Mouse (Mus musculus): ENCODE results near the gene Rnf135.
"Not testable (repeated sequence)": the region's sequence is repeated elsewhere in the genome, so short reads cannot be mapped to it uniquely, and the experiment has no call there.

Rnf135 gene

DNA sequence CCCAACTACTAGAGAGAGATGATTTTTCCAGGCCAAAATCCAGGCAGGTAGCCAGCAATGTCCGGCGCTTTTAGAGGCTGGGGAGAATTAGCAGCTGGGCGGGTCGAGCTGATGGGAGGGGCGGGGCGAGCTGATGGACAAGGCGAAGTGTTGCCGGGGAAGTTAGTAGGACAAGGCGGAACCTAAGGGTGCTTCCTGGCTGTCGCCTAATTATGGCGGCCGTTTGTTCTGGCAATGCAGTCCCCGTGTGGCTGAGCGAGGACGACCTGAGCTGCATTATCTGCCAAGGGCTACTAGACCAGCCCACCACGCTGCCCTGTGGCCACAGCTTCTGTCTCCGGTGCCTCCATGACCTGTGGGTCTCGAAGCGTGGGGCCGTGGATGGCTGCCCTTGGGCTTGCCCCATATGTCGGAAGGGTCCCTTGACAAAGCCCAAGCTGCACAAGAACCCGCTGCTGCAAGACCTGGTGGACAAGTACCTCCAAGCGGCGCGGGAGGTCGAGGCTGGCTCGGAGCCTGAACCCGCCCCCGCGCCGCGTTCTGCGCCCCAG lies at the start of gene Rnf135:
TSS of gene Rnf135 (plus strand) at position 147 of the 551 bp plus-strand sequence.
- peak; percentile 89 for DNase-seq (ENCODE audit: low read depth, low spot score)

DNA sequence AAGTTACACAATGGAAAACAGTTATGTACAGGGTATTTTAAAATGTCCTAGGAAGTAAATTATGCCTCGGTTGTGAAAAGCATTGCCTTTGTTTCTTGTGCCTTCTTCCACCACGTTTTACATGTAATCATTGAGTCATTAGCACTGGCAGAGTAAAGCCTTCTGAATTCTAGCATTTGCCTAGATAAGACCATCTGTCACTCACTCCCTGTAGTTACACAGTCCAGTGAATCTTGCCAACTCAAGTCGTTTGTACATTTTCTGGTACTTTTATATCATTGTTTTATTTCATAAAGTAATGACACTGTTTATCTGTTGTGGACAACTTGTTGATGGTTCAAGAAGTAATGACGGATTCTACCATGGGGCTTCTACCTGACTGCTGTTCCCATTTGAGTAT lies 48.9 kb upstream of the Rnf135 start:
- DNase-seq (ENCODE audit: low read depth, low spot score) = no peak

DNA sequence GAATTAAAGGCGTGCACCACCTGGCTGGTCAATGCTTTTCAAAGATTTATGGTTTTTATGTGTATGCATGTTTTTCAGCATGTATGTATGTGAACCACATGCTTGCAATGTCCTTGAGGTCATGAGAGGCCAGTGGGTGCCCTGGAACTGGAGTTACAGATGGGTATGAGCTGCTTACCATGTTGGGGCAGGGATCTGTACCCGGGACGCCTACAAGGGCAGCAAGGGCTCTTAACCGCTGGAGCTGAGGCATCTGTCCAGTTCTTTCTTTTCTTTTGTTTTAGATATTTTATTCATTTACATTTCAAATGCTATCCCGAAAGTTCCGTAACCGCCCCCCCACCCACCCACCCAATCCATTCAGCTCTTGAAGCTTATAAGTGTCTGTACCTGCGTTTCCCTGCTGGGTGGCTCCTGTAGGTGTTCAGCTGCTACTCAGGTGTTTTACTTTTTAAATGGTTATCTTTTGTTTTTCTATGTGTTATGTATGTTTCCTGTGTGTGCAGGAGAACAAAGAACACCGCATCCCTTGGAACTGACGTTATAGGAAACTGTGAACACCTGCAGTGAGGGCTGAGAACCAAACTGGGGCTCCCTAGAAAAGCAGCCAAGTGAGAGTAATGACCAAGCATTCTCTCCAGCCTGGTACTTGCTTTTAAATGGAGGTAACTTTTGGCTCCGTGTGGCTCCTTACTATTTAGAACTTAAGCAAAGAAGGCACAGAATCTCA lies 47.5 kb upstream of the Rnf135 start:
- DNase-seq (ENCODE audit: low read depth, low spot score) = peak; percentile 88

DNA sequence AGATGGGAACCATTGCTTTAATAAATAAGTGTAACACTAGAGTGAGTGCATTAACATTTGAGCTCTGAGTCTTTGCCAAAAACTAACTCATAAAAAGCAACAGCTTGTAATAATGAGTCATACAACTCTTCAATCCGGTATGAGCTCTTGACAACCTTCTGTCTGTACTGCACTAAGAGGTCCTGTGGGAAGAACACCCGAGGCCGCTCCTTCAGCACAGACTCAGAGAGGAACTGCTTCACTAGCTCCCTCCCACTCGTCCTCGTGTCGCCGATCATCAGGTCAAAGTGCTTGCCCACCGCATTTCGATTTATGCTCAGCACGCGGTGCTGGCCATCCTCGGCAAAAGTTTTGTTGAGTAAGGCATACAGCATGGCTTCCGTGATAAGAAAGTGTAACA lies 46.9 kb upstream of the Rnf135 start:
- DNase-seq (ENCODE audit: low read depth, low spot score) = peak; percentile 58

DNA sequence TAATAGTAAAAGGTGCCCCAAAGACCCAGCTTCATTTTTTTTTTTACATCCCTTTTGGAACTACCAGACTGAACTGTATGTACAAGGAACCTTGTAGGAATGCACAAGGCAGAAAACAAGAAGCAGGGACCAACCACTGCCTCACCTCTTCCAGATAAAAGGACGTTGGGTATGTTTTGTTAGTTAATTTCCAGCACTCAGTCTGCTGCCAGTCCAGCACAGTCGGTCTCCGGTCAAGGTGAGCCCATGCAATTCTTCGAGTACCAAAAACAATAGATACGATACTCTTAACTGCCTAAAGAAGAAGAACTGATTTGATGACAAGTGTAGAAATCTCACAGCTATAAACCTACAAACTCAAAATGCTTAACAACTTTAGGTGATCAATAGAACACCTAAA lies 45.9 kb upstream of the Rnf135 start:
- DNase-seq (ENCODE audit: low read depth, low spot score) = peak; percentile 81

DNA sequence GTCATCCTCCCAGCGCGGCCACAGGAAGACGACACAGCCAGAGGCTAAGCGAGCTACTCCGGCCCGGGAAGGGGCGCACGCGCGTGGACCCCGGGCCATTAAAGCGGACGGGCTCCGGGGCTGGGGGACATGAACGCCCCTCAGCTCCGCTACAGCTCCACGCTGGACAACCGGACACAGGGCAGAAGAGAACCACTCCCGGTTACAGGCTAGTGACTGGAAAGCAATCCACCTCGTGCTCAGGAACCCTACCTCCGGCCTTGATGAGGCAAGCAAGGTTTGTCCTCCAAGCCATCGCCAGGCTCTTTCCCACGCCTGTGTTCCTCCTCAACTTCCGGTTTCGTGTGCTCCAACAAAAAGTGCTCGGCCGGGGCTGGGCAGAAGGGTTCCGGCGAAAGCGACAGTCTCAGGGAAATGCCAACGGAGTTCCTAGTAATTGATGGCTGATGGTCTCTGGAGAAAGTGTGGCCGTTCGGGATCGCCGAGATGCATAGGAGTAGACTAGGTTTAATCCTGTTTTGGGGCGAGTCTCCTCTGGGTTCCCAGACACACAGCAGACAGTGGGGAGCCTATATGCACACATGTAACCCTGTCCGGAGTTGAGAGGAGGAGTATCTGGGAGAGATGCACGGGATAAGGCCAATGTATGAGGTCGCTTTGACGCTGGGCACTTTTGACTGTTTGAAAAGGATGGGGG lies 41.7 kb upstream of the Rnf135 start, which contains the start of gene Tefm:
TSS of gene Tefm (minus strand) at position 351 of the 697 bp plus-strand sequence.
- peak; percentile 96 for DNase-seq (ENCODE audit: low read depth, low spot score)

DNA sequence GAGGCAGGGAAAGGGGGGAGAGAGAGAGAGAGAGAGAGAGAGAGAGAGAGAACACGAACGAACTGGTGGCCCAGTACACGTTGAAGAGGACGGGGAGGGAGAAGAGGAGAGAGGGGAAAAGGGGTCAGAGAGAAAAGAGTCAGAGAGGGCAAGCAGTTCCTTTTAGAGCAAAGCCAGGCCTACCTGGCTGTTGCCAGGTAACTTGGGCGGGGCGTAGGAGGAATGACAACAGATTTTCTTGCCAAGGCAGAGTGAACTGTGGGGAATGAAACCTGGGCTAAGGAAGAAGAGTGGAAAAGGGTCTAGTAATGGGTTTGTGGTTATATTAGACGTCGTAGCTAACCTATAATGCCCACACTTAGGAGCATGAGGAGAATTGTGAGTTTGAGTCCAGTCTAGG lies 40.8 kb upstream of the Rnf135 start:
- peak; percentile 56 for DNase-seq (ENCODE audit: low read depth, low spot score)

DNA sequence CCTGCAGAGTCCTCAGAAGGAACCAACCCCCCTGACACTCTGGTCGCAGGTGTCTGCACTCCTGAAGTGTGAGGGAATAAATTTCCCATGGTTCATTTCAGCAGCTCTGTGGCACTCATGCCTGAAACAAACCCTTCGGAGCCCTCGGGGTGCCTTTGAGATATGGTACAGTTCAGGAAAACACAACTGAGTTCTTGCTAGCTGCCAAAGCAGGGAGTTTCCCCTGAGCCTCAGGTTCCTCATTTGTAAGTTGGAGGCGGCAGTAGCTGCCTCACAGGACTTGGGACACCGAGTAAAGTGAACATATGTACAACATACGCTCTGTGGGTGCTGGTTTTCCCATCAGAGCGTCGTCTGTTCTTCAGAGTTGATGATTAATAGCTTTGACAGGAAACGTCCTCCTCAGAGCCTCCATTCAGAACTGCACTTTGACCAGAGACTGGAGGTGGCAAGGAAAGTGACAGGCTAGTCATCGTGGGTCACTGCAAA lies 37.8 kb upstream of the Rnf135 start:
- no peak for DNase-seq (ENCODE audit: low read depth, low spot score)

DNA sequence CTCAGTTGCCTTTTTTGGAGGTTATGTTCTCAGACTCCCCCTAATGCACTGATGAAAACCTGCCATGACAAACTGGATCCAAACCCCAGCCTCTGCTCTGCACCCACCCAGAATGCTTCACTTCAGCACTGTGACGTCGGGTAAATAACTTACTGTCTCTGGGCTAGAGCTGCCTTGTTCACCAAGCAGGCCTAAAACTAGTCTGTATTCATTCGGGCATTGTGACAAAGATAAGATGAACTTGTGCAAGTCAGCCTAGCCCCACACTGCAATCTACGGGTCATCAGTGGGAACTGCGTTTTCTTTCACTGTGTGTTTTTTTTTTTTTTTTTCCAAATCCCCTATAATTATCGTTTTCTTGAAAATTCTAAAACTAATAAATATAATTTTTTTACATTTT lies 35.9 kb upstream of the Rnf135 start:
- peak; percentile 57 for DNase-seq (ENCODE audit: low read depth, low spot score)

DNA sequence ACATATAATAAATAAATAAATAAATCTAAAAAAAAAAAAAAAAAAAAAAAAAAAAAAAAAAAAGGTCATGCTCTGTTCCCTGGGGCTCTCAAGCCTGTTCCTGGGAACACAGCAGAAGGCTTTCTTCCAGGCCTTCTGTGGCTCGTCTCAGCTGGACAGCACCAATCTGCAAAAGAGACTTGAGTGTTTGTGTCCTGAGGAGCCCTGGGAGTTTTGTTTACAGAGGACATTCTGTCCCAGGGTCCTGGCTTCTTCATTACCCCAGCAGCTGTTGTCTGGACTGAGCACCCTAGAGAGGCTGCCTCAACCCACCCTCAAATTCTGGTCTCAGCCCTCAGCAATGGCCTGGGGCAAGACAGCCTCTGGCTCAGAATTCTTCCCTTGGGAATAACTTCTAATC lies 35.3 kb upstream of the Rnf135 start:
- no peak for DNase-seq (ENCODE audit: low read depth, low spot score)

DNA sequence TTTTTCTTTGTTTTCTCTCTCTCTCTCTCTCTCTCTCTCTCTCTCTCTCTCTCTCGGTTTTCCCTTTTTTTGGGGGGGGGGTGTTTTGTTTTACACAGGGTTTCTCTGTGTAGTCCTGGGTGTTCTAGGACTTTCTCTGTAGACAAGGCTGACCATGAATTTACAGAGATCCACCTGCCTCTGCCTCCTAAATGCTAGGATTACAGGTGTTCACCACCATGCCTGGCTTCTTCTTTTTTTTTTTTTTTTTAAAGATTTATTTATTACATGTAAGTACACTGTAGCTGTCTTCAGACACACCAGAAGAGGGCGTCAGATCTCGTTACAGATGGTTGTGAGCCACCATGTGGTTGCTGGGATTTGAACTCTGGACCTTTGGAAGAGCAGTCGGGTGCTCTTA lies 34.7 kb upstream of the Rnf135 start:
- not testable (repeated sequence) for DNase-seq (ENCODE audit: low read depth, low spot score)

DNA sequence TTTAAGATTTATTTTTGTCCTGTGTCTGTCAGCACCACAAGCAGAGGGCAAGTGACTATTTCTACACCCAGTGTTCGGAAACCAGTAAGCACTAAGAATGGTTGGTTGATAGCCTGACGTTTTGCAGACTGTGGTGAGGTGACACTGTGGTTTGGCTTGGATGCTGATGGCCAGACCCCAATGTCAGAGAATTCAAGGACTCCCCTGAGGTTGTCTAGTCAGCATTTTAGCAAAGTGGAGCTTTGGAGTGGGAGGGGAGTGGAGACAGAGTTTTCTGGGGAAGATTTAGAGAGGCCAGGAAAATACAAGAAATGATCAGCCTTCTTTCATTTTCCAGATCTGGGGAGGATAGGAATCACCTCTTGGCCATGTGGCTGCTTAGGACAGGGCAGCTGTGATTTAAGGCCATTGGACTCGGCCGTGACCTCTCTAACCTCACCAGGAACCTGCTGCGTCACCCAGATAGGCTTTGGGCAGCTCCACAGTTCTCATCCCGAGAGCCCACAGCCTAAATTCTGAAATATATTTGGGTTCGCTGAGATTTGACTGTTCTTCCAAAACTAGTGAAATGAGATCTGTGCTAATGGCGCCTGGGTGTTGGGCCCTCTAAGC lies 34.1 kb upstream of the Rnf135 start:
- no peak for DNase-seq (ENCODE audit: low read depth, low spot score)

DNA sequence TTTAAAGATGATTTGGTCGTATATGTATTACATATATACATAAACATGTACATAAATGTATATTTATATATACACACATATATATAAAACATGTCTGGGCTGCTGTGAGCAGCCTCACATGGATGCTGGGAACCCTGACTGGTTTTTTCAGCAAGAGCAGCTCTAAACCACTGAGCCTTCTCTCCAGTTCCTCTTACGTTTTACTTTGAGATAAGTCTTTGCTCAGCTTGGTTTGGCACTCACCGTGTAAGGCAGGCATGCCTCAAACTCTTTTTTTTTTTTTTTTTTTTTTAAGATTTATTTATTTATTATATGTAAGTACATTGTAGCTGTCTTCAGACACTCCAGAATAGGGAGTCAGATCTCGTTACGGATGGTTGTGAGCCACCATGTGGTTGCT lies 33.1 kb upstream of the Rnf135 start:
- no peak for DNase-seq (ENCODE audit: low read depth, low spot score)

DNA sequence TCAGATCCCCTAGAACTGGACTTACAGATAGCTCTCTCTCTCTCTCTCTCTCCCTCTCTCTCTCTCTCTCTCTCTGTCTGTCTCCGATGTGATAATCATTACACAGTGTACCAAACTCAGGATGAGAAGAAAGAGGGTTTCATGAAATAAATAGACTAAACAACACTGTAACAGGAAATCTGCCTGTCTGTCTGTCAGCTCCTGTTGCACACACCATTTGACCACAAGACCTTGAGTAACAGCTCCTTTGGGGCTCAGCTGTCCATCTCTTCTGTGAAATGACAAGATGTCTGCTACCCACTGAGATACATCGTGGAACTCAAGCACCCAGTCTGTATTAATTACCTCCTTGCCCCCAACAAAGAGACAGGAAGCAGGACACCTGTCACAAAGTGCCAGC lies 32.1 kb upstream of the Rnf135 start:
- no peak for DNase-seq (ENCODE audit: low read depth, low spot score)

DNA sequence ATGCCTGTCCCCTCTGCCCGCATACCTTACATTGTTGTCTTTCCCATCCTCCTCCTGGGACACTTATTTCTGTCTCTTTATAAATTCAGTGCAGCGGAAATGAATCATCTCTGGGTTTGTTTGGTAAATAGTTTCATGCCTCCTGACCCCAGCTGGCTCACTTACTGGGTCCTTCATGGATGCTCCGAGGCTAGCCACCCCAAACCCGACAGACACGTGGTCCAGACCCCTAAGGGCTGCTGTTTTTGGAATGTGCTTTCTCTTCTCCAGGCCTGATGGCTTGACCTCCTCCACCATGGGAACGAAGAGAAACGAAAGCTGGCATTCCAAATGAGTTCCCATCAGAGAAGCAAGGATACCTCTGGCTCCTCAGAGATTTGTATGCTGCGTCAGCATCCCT lies 31.3 kb upstream of the Rnf135 start:
- no peak for DNase-seq (ENCODE audit: low read depth, low spot score)

DNA sequence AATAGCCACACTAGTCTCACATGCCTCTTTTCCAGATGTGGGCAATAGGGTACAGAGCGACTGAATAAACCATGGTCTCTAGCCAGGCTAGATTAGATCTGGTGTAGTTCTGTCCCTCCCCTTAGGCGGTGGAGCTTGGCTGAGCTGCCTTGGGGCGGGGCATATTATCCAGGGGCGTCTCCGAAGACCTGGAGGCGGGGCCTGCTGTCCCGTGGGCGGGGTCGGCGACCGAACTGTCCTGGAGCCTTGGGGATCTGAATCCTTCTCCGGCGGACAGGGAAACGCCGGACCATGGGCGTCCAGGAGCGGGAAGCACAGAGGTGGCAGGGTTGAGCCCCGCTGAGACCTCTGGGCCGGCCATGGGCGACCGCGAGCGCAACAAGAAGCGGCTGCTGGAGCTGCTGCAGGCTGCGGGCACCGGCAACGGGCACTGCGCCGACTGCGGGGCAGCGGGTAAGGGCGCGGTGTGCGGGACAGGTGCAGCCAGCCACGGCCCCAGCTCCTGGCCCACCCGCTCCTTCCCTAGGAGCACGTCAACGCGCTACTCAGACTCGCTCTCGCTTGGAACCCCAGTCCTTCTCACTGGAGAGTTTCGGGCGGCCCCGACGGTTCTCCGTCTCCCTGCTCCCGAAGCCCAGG lies 29.7 kb upstream of the Rnf135 start, which contains the start of gene Adap2:
TSS of gene Adap2 (plus strand) at position 249 of the 639 bp plus-strand sequence.
- DNase-seq (ENCODE audit: low read depth, low spot score) = peak; percentile 92

DNA sequence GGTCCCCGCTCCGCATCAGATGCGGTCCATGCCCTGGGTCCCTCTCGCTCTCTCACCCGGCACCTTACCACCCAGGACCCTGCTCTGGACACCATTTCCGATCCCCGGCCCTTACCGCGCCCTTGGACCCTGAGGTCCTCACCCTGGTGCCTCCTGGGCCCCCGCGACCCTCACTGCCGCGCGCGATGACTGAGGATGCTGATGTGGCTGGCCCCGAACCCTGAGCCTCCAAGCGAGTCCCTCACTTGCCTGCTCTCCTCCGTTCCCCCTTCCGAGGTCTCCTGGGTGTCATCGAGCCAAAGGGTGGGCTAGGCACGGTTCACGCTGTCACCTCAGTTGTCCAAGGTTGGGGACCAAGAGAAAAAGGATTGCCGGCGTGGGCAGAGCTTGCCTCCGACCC lies 29.1 kb upstream of the Rnf135 start:
- DNase-seq (ENCODE audit: low read depth, low spot score) = no peak

DNA sequence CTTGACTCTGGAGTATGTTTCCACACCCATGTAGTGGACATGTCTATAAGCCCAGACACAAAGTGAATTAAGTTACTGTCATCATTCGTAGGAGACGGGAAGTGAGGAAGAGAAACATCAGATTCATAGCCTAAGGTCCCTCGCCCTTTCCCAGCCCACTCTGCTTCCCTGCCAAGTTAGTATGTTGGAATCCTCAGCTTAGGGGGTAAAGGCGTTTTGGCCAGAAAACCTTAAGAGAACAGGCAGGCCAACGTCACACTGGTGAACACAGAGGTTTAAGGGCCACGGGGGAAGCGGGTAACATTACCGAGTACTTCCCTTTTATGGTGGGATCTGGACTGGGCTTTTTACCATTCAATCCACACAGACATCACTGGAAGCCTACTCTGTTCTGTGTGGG lies 28.1 kb upstream of the Rnf135 start:
- DNase-seq (ENCODE audit: low read depth, low spot score) = no peak

DNA sequence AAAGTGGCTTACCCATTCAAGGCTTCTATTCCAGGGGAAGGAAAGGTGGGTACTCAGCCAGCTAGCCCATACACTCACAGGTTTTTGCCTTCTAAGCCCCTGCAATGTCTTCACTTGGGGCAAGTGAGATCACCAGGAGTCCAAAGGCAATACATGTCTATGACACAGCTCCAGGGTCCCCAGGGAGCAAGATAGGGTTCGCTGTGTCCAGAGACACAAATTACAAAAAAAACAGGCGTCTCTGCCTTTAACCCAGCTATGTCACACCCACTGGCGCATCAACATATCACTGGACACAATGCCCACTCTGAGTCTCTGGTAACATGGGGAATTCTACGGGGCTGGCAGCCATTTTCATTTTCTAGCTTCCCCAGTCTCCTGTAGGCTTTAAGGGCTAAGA lies 27.7 kb upstream of the Rnf135 start:
- DNase-seq (ENCODE audit: low read depth, low spot score) = no peak

DNA sequence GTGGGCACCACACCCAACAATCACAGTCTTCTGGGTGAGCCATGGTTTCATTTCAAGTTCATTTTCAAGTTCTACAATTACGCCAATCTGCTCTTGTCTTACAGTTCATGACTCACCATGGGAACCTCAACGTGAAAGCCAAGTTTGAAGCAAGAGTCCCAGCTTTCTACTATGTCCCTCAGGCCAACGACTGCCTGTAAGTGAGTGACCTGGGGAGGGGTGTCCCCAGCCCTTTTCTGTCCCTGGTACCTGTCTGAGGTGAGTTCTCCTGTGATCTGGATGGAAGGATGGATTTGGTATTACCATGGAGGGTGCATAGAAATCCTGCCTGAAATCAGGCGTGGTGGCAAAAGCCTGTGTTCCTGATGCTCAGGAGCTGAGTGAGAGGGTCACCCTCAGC lies 26.8 kb upstream of the Rnf135 start:
- no peak for DNase-seq (ENCODE audit: low read depth, low spot score)

DNA sequence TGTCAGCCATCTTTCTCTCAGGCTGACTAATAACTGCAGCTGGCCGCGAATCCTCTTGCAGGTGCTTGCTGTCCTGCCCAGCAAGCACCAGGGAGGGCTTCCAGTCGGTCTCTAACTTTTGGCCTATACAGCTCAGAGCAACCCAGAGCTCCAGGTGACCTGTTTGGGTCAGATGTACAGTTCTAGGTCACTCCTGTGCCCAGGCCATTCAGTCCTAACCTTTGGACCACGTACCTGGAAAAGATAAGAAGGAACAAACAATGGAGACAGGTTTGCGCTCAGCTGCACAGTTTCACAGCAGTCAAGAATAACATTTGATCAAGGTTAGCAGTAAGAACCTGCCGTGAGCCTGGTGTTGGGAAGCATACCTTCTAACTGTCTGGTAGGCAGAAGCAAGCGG lies 24.6 kb upstream of the Rnf135 start:
- no peak for DNase-seq (ENCODE audit: low read depth, low spot score)

DNA sequence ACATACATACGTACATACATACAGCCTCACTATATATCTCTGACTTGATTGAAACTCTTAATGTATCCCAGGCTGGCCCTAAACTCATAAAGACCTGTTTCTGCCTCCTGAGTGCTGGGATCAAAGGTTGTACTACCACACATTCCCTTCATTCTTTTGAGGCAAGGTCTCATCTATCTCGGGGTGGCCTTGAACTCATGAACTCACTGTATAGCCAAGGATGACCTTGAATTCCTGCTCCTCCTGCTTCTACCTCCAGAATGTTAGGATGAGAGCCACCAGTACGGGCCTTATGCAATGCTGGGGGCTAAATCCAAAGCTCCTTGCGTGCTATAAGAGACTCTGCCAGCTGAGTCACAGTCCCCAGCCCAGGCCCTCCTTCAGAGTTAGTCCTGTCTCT lies 22.6 kb upstream of the Rnf135 start:
- peak; percentile 77 for DNase-seq (ENCODE audit: low read depth, low spot score)
